23 mouse cellular contexts compared by ENCODE assay signal in genomic region chr16:33482309-33482708, GRCm38 (mm10). TPM values are rescaled to one million over a fixed set of nuclear protein-coding genes. Genes with fewer than 3 reads are reported as not detected.
DNase-seq lines count a peak whose midpoint lies in the region; TF ChIP-seq lines count a peak whose summit lies in the region.
"Had no signal": no experiment of that assay in that cellular context is flagged by ENCODE, and none has a peak within 500 bp of the region (broad histone marks: within the 10 kb centered on the region; RNA-seq: fewer than 3 reads in every experiment).

No protein-coding gene starts in this region.

- no peak overlapping the region for H3K9ac ChIP-seq in heart, adult 2 months (ENCODE audit: low read depth, low read length)
- H3K9ac ChIP-seq: embryonic facial prominence, embryonic 13.5 days; embryonic facial prominence, embryonic 15.5 days; forebrain, embryonic 13.5 days; forebrain, embryonic 15.5 days had no signal

- 55% methylated on average over 3 of the region's 3 CpGs for WGBS in heart, adult 2 months
- WGBS in heart, embryonic 10.5 days = 70% methylated on average over 3 of the region's 3 CpGs

- H3K4me3 ChIP-seq in heart, adult 2 months = no peak overlapping the region
- H3K4me3 ChIP-seq in heart, embryonic 10.5 days = no peak overlapping the region
- H3K4me3 ChIP-seq: embryonic facial prominence, embryonic 13.5 days; embryonic facial prominence, embryonic 15.5 days; erythroblast, embryonic 14.5 days; forebrain, embryonic 13.5 days; forebrain, embryonic 15.5 days had no signal

- no peaks in the 10 kb centered on the region; the same call in none of the 2 replicates for H3K36me3 ChIP-seq in heart, adult 2 months (ENCODE audit: control insufficient read depth, insufficient read depth, low read length)
- peaks cover 45% of the 10 kb centered on the region for H3K36me3 ChIP-seq in heart, embryonic 10.5 days

- no peak for TF ChIP-seq EP300 in heart, adult 2 months (IDR thresholded peaks at IDR 0.05; ENCODE audit: insufficient read depth, low read depth, low read length)

- peaks cover 2% of the 10 kb centered on the region for H3K4me1 ChIP-seq in heart, adult 2 months (ENCODE audit: control insufficient read depth, insufficient read depth, low read length)
- H3K4me1 ChIP-seq in heart, embryonic 10.5 days = no peaks in the 10 kb centered on the region
- H3K4me1 ChIP-seq: embryonic facial prominence, embryonic 13.5 days; embryonic facial prominence, embryonic 15.5 days had no signal

- no peaks in the 10 kb centered on the region for H3K79me2 ChIP-seq in heart, adult 2 months (replicated peaks; ENCODE audit: control insufficient read depth, insufficient read depth, low read length)

- peak overlapping the region; percentile 57 for H3K27ac ChIP-seq in heart, adult 2 months
- H3K27ac ChIP-seq in heart, embryonic 10.5 days = no peak overlapping the region
- H3K27ac ChIP-seq: embryonic facial prominence, embryonic 13.5 days; embryonic facial prominence, embryonic 15.5 days; forebrain, embryonic 13.5 days; forebrain, embryonic 15.5 days had no signal

- intact Hi-C loops in heart, postnatal 14 days (cut with DNase I) = loop anchor here (5.0 kb wide), 1 partner anchor 100 kb away; the partner anchor contains the start of gene Zfp148
- intact Hi-C loops in heart, adult 2 months (cut with DNase I) = loop anchor here (5.0 to 10.0 kb wide), 2 partner anchors 100 to 148 kb away; partner anchors contain the start of gene Zfp148
- intact Hi-C loops in heart, postnatal 25 days (cut with DNase I) = no loop called here

- no peak for TF ChIP-seq POLR2A in heart, adult 2 months (IDR thresholded peaks at IDR 0.05; ENCODE audit: insufficient read depth, low read depth, low read length)

- peak; percentile 89 for DNase-seq in heart, adult 11 months
- no peak for DNase-seq in heart, postnatal 14 days
- peak in 1 of 2 experiments; percentile 27 for DNase-seq in heart, adult 2 months
- no peak for DNase-seq in heart, postnatal 4 days
- peak; percentile 45 for DNase-seq in heart, embryonic 10.5 days (ENCODE audit: low spot score)
- DNase-seq in heart, postnatal 25 days (ENCODE audit: low spot score) = no peak
- DNase-seq: adrenal gland, adult 2 months; adrenal gland, postnatal 10 days; adrenal gland, postnatal 25 days; cerebellum, adult 11 months; cerebellum, adult 18-20 months; cerebellum, adult 8-10 months; cerebellum, adult 9-11 months; cerebellum, postnatal 14 days; cerebellum, postnatal 36 days; embryo, embryonic 11 days had no signal

- no peak for TF ChIP-seq CTCF in heart, adult 2 months (IDR thresholded peaks at IDR 0.05)

- no peaks in the 10 kb centered on the region for H3K9me3 ChIP-seq in heart, embryonic 10.5 days
- H3K9me3 ChIP-seq: embryonic facial prominence, embryonic 13.5 days; embryonic facial prominence, embryonic 15.5 days; forebrain, embryonic 13.5 days; forebrain, embryonic 15.5 days had no signal

- no peaks in the 10 kb centered on the region for H3K27me3 ChIP-seq in heart, adult 2 months (ENCODE audit: control insufficient read depth, insufficient read depth, low read length)
- H3K27me3 ChIP-seq in heart, embryonic 10.5 days (ENCODE audit: insufficient read depth, poor library complexity, severe bottlenecking) = no peaks in the 10 kb centered on the region
- H3K27me3 ChIP-seq: embryonic facial prominence, embryonic 13.5 days; embryonic facial prominence, embryonic 15.5 days; forebrain, embryonic 13.5 days; forebrain, embryonic 15.5 days had no signal

RNA-seq across cellular contexts. Expression of gene Slc12a8, which starts 34.8 kb away (rescaled TPM):
- under 1 TPM; 0.45 to 0.56 TPM for total RNA-seq in heart, postnatal 14 days (2021)
- under 1 TPM; 0.31 to 0.45 TPM for total RNA-seq in heart, adult 2 months (2021)
- 0.66 and 1.2 TPM in 2 replicates for polyA plus RNA-seq in heart, adult 2 months (2012; rRNA removed)
- total RNA-seq in heart, postnatal 4 days (2021) = 1 to 10 TPM in 1 of 2 experiments, under 1 TPM in 1; 0.92 to 1.3 TPM
- polyA plus RNA-seq in heart, embryonic 10.5 days (2016; fragmentation: Nextera tagmentation; extraction: Ambion mirVana) = 0.99 and 1.6 TPM in 2 replicates
- total RNA-seq in heart, postnatal 25 days (2021) = under 1 TPM; 0.50 to 0.60 TPM
- total RNA-seq: common myeloid progenitor, adult 5-6 weeks; MEL had no signal
- polyA plus RNA-seq: erythroblast, embryonic 14.5 days had no signal

Comparison
In these comparisons a context has a peak if more than half of its experiments do, and no peak if none do; other contexts are left out.
1. DNase-seq: peak in heart, adult 11 months (single experiment) and heart, embryonic 10.5 days (single experiment); none in heart, postnatal 14 days (0 of 2), heart, postnatal 4 days (single experiment) and heart, postnatal 25 days (single experiment).